Mouse (Mus musculus): ENCODE measurements at regions not wholly inside any gene's neighbourhood (a gene's known extent, or its start where the extent isn't known, plus 50 kb on each side); places are given as distances from the start of the nearest gene placed in this dataset.

DNA sequence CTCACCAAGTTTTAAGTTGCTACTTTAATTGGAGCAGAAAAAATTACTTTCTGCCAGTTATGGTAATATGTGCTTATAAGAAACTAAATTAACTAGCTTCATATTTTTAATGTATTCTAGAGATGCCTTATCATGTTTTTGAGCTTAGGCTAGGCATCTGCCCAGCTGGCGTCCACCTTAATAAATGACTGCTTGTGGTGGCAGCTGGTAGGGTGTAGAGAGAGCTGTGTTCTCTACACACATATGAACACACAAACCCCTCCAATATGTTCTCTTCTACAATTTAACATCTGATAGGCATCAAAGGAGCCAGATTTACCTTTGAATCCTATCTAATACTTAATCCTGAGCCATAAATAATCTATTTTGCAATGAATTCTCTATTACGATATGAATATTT lies 173.4 kb downstream of the Gm4340 start:
- DNase-seq (ENCODE audit: low spot score in 2 of 2), result peak; percentile 22 to 72

DNA sequence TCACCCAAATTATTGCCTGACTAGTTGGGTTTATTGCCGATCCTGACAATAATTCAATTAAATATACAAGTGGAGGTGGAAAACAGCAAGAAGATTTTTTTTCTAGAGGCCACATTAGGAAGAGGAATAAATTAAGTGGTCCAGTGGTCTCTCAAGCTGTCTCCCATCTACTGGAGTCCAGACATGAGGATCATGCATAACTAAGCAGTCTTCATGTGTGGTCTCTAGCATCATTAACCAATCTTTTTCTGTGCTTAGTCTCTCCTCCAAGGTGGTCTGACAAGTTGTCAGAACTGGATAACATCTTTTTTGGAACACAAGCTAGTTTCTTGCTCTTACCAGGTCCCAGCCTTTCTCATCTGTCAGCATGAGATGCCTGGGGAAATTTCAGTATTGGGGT lies 180.7 kb downstream of the Gm4340 start:
- no peak for DNase-seq (ENCODE audit: low spot score in 2 of 2)

DNA sequence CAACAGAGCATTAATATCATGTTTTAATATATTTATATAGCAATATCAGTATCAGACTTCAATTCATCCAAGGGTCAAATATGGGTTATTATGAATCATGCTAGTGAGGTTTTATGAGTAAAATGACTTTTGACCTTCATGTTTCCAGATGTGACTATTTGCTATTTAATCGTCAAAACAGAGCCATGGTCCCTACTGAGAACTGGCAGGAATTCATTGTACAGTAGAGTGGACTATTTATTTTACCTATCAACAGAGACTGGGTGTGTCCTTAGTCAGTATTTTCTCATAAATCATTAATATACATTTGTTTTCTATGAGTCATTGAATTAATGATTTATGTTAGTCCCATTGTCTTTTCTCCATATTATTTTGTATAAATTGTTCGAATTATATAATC lies 194.4 kb downstream of the Gm4340 start:
- DNase-seq (ENCODE audit: low spot score in 2 of 2), result no peak

GRCm38 (mm10) chr10:104395711-104396110 lies 201.9 kb downstream of the Gm4340 start:
- DNase-seq (ENCODE audit: low spot score in 2 of 2), result no peak

- no peak for DNase-seq (ENCODE audit: low spot score in 2 of 2)
Observed at GRCm38 (mm10) chr10:104408751-104409150, 214.9 kb downstream of the Gm4340 start.

DNA sequence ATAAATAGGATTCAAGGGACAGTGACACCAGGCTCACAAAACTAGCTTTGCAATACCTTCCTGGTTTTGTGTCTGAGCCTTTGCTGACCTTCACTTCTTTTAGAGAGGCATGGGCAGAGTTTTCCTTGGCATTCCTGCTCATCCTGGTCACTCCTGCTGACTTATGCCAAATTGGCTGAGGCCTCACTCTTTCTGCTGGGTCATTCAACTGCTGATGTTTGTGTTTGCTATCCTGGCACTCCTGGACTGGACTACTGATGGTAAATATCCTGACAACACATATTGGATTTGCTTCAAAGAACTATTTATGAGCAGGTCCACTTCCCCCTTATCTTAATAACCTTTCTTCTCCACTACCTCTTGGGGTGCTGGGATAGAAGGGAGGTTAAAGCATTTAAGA lies 228.7 kb downstream of the Gm4340 start:
- no peak for DNase-seq (ENCODE audit: low spot score in 2 of 2)

- no peak for DNase-seq (ENCODE audit: low spot score in 2 of 2)
Observed at GRCm38 (mm10) chr10:104423161-104423560, 229.3 kb downstream of the Gm4340 start.

DNA sequence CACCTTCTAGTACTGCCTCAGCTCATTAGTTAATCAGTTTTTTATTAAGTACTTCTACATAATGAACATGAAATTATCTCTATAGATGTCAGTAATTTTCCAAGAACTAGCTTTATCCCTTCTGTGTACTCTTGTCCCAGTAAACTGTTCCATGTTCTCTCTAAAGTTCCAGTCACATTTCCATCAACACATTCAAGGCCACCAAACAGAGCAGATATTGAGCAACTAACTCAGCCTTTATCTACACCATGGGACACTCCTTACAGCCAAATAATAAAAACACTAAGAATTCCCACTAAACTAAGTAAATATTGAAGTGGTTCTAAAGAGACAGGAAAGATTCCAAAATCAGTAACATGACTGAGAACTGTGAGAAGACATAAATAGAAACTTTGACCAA lies 229.9 kb downstream of the Gm4340 start:
- DNase-seq (ENCODE audit: low spot score in 2 of 2), result no peak

DNA sequence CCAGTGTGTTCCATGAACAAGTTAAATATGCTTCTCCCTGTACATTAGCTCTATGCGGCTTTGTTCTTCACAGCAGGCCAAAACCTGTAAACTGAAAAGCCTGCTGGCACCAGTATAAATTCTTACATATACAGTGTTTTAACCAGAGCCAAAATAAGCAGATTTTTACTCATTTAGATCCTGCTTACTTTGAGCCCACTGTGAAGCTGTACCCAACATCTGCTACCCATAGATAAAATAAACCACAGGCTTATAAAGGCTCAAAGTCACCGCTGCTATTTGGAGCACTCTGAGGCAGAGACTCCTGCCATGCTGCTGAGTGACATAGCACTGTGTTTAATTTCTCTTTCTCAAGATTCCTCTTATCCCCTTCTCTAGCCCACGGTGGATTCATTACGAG lies 251.1 kb downstream of the Gm4340 start:
- DNase-seq (ENCODE audit: low spot score in 2 of 2), result no peak

DNA sequence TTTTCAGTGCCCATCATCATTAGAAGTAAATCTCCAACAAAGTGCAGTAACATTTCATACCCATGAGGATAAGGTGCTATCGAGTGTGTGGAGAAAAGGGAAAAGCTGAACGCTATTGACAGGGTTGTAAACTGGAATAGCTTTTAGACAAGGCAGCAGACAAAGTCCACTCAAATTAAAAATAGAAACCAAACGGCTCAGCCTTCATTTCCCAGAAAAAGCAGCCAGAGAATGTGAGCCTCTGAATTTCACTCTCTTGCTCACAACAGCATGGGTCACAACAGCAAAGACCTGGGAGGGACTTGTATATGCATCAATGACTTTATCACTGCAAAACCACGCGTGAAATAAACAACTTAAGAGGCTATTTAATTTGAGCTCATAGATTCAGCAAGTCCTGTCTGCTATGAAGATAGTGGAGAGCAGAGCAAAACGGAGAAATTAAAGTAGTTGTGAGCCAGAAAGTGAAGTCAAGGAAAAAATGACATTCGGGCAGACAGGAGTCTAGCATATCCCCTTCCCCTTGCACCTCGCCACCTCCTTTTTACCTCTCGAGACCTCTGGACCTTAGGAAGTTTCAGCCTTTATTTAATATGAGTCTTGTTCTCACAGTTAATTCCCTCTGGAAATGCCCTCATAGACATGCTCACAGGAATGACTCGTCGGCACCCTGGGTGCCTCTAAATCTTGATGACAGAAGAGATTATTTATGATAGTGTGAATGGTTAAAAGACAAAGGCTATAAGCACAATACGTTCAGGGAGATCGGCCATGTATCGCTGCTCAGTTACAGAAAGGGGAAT lies 261.9 kb downstream of the Gm4340 start:
- DNase-seq (ENCODE audit: low spot score in 2 of 2), result no peak

GRCm38 (mm10) chr10:104456352-104456725 lies 262.5 kb downstream of the Gm4340 start:
- no peak for DNase-seq (ENCODE audit: low spot score in 2 of 2)

DNA sequence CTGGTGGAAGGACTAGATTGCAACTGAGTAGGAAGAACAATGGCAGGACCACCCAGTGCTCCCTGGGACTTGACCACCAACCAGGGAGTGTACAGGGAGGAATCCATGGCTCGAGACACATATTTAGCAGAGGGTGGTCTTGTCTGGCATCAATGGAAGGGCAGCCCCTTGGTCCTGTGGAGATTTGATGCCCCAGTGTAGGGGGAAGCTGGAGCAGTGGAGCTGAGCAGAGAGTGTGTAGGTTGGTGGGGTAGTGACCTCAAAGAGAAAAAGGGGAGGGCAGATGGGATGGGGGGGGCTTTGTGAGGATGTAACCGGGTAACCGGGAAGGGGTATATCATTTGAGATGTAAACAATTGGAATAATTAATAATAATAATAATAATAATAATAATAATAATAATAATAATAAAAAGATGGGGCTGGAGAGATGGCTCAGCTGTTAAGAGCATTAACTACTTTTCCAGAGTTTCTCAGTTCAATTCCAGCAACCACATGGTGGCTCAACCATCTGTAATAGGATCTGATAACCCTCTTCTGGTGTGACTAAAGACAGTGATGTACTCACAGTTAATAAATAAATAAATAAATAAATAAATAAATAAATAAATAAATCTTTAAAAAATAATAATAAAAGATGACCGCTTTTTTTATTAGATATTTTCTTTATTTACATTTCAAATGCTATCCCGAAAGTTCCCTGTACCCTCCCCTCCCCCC lies 292.5 kb downstream of the Gm4340 start:
- DNase-seq (ENCODE audit: low spot score in 2 of 2), result no peak

GRCm38 (mm10) chr10:104489301-104489700 lies 295.5 kb downstream of the Gm4340 start:
- no peak for DNase-seq (ENCODE audit: low spot score in 2 of 2)

GRCm38 (mm10) chr10:104490943-104491631 lies 297.2 kb downstream of the Gm4340 start:
- no peak for DNase-seq (ENCODE audit: low spot score in 2 of 2)

All from layer of hippocampus, postnatal 14 days (tissue).